Mouse (Mus musculus) brain, embryonic 14.5 days (tissue): ENCODE measurements around the gene Slc47a2.

Experiments
- CTCF ChIP-seq: fragments of 200-500 bp; IDR thresholded peaks from 2 replicates; pipeline ENCODE4 v1.5.1; 2012; ENCODE audit warnings: inconsistent platforms, mild to moderate bottlenecking, moderate library complexity, borderline replicate concordance; ENCODE audit not compliant: insufficient read depth, insufficient read length; ENCODE audit errors: extremely low read depth
- POLR2A ChIP-seq: fragments of 200-500 bp; IDR thresholded peaks from 2 replicates; pipeline ENCODE4 v1.6.1; 2012; ENCODE audit warnings: mild to moderate bottlenecking, inconsistent platforms, borderline replicate concordance; ENCODE audit not compliant: poor library complexity, insufficient read depth, insufficient read length, severe bottlenecking; ENCODE audit errors: extremely low read depth

- no peak for TF ChIP-seq CTCF
- TF ChIP-seq POLR2A = no peak
These were observed 1.4 kb downstream of the Slc47a2 start for GRCm38 (mm10) chr11:61341233-61341632.
